Mouse (Mus musculus): ENCODE results near the gene Elmo2.

GRCm38 (mm10) chr2:165239533-165240144 is 86.6 kb downstream of the Elmo2 start:
- TF ChIP-seq CTCF (IDR thresholded peaks at IDR 0.05; ENCODE audit: insufficient read depth, low read depth, low read length) (no peak), POLR2A (IDR thresholded peaks at IDR 0.05; ENCODE audit: insufficient read depth, low read depth, low read length) (no peak)

Data from olfactory bulb, adult 2 months (tissue).